Mouse (Mus musculus) embryonic facial prominence, embryonic 10.5 days (tissue): ENCODE results near the gene Hist1h4f. TPM values are rescaled to one million over a fixed set of nuclear protein-coding genes. Genes with fewer than 3 reads are reported as not detected.
A peak's percentile ranks its signal among the peaks of the same experiment; 100 is the strongest.
"Not testable (repeated sequence)": the region's sequence is repeated elsewhere in the genome, so short reads cannot be mapped to it uniquely, and the experiment has no call there.

Experiments
- DNase-seq: peaks from one replicate; pipeline ENCODE4 v3.0.0-alpha.2; 2017; ENCODE audit warnings: low spot score
- H3K27ac ChIP-seq: fragments of 300-500 bp; sonication (generic); replicated peaks from 2 replicates; pipeline ENCODE4 v1.5.1; 2016; ENCODE audit warnings: mild to moderate bottlenecking
- H3K27me3 ChIP-seq: fragments of 300-500 bp; sonication (generic); replicated peaks from 2 replicates; pipeline ENCODE4 v1.6.1; 2016; ENCODE audit warnings: low read depth, mild to moderate bottlenecking; ENCODE audit not compliant: poor library complexity, severe bottlenecking
- H3K36me3 ChIP-seq: fragments of 300-500 bp; sonication (generic); replicated peaks from 2 replicates; pipeline ENCODE4 v1.6.1; 2016; ENCODE audit warnings: mild to moderate bottlenecking, moderate library complexity
- H3K4me1 ChIP-seq: fragments of 300-500 bp; sonication (generic); 2 replicates; pipeline ENCODE4 v1.6.1; 2016
- H3K4me3 ChIP-seq: fragments of 300-500 bp; sonication (generic); 2 replicates; pipeline ENCODE4 v1.5.1; 2016; ENCODE audit warnings: mild to moderate bottlenecking, moderate library complexity
- H3K9me3 ChIP-seq: fragments of 300-500 bp; sonication (generic); 2 replicates; pipeline ENCODE4 v1.6.1; 2016; ENCODE audit warnings: mild to moderate bottlenecking
- WGBS: fragments of 180-500 bp; shearing (Covaris S2); methylation state at CpG from one replicate; pipeline ENCODE4 v1.1.7; 2016; 5-methylcytosine and 5-hydroxymethylcytosine counted together
- polyA plus RNA-seq: library from polyadenylated mRNA; unstranded; fragments of >200 nt; fragmentation: Nextera tagmentation; extraction: Ambion mirVana; gene quantifications from 2 replicates; pipeline ENCODE4 v1.2.1, GENCODE M21; 2016

Gene Hist1h4f
- polyA plus RNA-seq, 1 experiment from 2014 or later, result 1.00 TPM

DNA sequence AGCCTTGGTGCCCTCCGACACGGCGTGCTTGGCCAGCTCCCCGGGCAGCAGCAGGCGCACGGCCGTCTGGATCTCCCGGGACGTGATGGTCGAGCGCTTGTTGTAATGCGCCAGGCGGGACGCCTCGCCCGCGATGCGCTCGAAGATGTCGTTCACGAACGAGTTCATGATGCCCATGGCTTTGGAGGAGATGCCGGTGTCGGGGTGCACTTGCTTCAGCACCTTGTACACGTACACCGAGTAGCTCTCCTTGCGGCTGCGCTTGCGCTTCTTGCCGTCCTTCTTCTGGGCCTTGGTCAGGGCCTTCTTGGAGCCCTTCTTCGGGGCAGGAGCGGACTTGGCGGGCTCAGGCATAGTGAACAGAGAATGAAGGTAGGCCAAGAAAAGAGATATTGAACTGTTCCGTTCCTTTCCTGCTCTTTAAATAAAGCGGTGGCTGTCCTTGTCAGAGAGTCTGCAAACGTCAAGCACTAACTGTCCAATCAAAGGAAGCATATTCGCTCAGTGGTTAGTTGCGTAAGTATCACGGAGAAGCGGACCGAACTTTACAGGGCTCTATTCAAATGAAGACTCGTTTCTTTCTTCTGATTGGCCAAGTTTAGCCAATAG is 8.3 kb downstream of the Hist1h4f start, which contains the start of gene Hist1h2bh:
Gene Hist1h2bh, minus strand, starts transcription at position 394 of the 609 bp plus-strand sequence.
- H3K9me3 ChIP-seq, H3K27me3 ChIP-seq, H3K36me3 ChIP-seq: not testable (repeated sequence)
- peak; percentile 80 for DNase-seq
- under 1% methylated on average over 42 of the region's 42 CpGs for WGBS
- Histone ChIP-seq H3K4me1 (peaks cover 19% of the 10 kb centered on the region), H3K4me3 (peak within 1 kb of the TSS; percentile 62), H3K27ac (peak within 1 kb of the TSS; percentile 94)

GRCm38 (mm10) chr13:23542225-23542980 is 9.0 kb downstream of the Hist1h4f start:
- not testable (repeated sequence) for DNase-seq, H3K9me3 ChIP-seq, H3K27me3 ChIP-seq, H3K36me3 ChIP-seq
- H3K4me1 ChIP-seq, result peaks cover 25% of the 10 kb centered on the region
- H3K27ac ChIP-seq, result peak overlapping the region; percentile 94
- H3K4me3 ChIP-seq, result peak overlapping the region; percentile 62
- WGBS, result 7% methylated on average over 3 of the region's 3 CpGs

DNA sequence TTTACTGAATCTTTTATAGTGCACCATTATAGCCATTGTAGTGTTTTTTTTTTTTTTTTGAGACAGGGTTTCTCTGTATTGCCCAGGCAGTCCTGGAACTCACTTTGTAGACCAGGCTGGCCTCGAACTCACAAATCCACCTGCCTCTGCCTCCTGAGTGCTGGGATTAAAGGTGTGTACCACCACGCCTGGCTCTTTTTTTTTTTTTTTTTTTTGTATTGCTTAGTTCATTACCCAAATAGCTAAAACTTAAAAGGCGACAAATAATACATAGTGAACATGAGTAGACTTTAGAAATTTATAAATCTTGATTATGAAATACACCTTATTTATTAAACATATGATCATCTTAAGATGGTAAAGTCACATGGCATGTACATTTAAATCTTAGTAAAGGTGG is 10.0 kb downstream of the Hist1h4f start:
- Histone ChIP-seq H3K36me3 (no peaks in the 10 kb centered on the region), H3K27ac (no peak overlapping the region), H3K9me3 (no peaks in the 10 kb centered on the region), H3K27me3 (no peaks in the 10 kb centered on the region), H3K4me3 (peak overlapping the region; percentile 62), H3K4me1 (peaks cover 32% of the 10 kb centered on the region)
- DNase-seq, result no peak
- WGBS, result 88% methylated on average over 3 of the region's 3 CpGs

GRCm38 (mm10) chr13:23539821-23540220 is 11.6 kb downstream of the Hist1h4f start:
- not testable (repeated sequence) for DNase-seq, H3K4me3 ChIP-seq

GRCm38 (mm10) chr13:23538249-23538648 is 13.2 kb downstream of the Hist1h4f start:
- H3K4me3 ChIP-seq, result peak overlapping the region; percentile 35; the same call in 1 of the 2 replicates
- 81% methylated on average over 5 of the region's 5 CpGs for WGBS
- H3K36me3 ChIP-seq, result no peaks in the 10 kb centered on the region
- no peak for DNase-seq
- peak overlapping the region; percentile 66 for H3K27ac ChIP-seq
- no peaks in the 10 kb centered on the region for H3K27me3 ChIP-seq
- no peaks in the 10 kb centered on the region for H3K9me3 ChIP-seq
- peaks cover 31% of the 10 kb centered on the region for H3K4me1 ChIP-seq

More at GRCm38 (mm10) chr13:23539821-23540220, 11.6 kb downstream of the Hist1h4f start:
- peaks cover 29% of the 10 kb centered on the region for H3K4me1 ChIP-seq
- not testable (repeated sequence) for H3K9me3 ChIP-seq, H3K36me3 ChIP-seq, H3K27me3 ChIP-seq, H3K27ac ChIP-seq
- 67% methylated on average over 1 of the region's 1 CpGs for WGBS

DNA sequence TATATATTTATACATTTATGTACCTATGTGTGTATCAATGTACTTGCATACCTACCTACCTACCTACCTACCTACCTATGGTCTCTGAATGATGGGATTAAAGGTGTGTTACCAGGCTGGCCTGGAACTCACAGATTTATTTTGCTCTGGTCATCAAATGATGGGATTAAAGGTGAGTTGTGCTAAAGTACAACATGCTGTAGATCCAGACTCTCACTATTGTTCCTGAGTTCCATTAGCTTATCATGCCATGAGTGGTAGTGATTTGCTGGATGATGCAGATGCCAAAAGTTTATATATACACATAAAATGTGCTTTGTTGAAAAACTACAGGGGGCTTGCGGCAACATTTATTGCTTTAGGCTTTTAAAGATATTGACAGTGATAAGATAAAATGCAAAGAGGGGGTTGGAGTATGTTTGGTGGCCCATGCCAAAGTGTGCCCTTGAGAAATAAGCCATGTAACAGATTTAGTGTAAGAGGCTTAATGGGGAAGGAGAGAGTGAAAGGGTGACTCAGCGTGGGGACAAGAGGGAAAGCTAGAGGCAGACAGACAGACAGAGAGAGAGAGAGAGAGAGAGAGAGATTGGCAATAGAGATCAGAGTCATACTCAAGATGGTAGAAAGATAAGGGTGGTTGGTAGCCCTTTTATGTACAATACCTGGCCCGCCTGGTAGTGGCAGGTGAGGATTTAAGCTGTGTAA is 14.3 kb downstream of the Hist1h4f start:
- Histone ChIP-seq H3K4me3 (peak overlapping the region; percentile 60), H3K27ac (peak overlapping the region; percentile 94), H3K27me3 (no peaks in the 10 kb centered on the region), H3K4me1 (peaks cover 38% of the 10 kb centered on the region), H3K9me3 (no peaks in the 10 kb centered on the region), H3K36me3 (no peaks in the 10 kb centered on the region)
- WGBS, result 81% methylated on average over 3 of the region's 3 CpGs
- DNase-seq, result no peak

- no peaks in the 10 kb centered on the region for H3K36me3 ChIP-seq
- peak overlapping the region; percentile 94 for H3K27ac ChIP-seq
- no peak for DNase-seq
- WGBS, result 24% methylated on average over 7 of the region's 7 CpGs
- H3K4me3 ChIP-seq, result peak overlapping the region; percentile 60
- H3K27me3 ChIP-seq, result no peaks in the 10 kb centered on the region
- H3K9me3 ChIP-seq, result no peaks in the 10 kb centered on the region
- peaks cover 35% of the 10 kb centered on the region for H3K4me1 ChIP-seq
Observed at GRCm38 (mm10) chr13:23536076-23536822, 15.2 kb downstream of the Hist1h4f start.

DNA sequence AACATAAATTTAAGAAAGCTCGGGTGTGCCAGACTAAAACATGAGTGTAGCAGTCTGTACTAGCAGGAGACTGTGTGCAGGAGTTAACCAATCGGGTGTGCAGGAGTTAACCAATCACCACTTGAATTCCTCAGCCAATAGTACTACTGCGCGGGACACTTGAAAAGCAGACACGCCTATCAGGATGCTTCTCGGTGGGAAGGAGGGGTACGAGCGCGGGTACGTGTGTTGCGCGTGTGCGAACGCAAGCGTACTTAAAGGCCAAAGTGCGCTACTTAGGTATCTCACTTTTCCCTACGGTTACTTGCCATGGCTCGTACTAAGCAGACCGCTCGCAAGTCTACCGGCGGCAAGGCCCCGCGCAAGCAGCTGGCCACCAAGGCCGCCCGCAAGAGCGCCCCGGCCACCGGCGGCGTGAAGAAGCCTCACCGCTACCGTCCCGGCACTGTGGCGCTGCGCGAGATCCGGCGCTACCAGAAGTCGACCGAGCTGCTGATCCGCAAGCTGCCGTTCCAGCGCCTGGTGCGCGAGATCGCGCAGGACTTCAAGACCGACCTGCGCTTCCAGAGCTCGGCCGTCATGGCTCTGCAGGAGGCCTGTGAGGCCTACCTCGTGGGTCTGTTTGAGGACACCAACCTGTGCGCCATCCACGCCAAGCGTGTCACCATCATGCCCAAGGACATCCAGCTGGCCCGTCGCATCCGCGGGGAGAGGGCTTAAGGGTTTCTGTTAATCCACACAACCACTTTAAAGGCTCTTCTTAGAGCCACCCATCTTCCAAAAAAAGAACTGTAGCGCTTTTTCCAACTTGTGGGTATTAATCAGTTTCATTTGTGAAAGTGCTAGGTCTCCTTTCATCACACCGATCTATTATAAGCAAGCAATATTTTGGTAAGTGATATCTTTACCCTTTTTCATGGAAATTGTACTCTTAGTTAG is 16.0 kb downstream of the Hist1h4f start, which contains the start of gene Hist1h3g:
Gene Hist1h3g, plus strand, starts transcription at position 286 of the 939 bp plus-strand sequence.
- WGBS, result under 1% methylated on average over 53 of the region's 62 CpGs

GRCm38 (mm10) chr13:23534368-23535131 is 16.9 kb downstream of the Hist1h4f start:
- Histone ChIP-seq H3K27ac (peak overlapping the region; percentile 94), H3K4me3 (peak overlapping the region; percentile 60), H3K4me1 (peaks cover 36% of the 10 kb centered on the region), H3K9me3 (no peaks in the 10 kb centered on the region), H3K27me3 (no peaks in the 10 kb centered on the region), H3K36me3 (no peaks in the 10 kb centered on the region)
- WGBS, result under 1% methylated on average over 15 of the region's 15 CpGs
- DNase-seq, result peak; percentile 59

More for the DNA sequence above, 16.0 kb downstream of the Hist1h4f start, which contains the start of gene Hist1h3g:
- peak; percentile 92 for DNase-seq
- H3K9me3 ChIP-seq, H3K36me3 ChIP-seq, H3K27me3 ChIP-seq: not testable (repeated sequence)
- Histone ChIP-seq H3K4me3 (peak within 1 kb of the TSS; percentile 60), H3K4me1 (peaks cover 35% of the 10 kb centered on the region), H3K27ac (peak within 1 kb of the TSS; percentile 94)

DNA sequence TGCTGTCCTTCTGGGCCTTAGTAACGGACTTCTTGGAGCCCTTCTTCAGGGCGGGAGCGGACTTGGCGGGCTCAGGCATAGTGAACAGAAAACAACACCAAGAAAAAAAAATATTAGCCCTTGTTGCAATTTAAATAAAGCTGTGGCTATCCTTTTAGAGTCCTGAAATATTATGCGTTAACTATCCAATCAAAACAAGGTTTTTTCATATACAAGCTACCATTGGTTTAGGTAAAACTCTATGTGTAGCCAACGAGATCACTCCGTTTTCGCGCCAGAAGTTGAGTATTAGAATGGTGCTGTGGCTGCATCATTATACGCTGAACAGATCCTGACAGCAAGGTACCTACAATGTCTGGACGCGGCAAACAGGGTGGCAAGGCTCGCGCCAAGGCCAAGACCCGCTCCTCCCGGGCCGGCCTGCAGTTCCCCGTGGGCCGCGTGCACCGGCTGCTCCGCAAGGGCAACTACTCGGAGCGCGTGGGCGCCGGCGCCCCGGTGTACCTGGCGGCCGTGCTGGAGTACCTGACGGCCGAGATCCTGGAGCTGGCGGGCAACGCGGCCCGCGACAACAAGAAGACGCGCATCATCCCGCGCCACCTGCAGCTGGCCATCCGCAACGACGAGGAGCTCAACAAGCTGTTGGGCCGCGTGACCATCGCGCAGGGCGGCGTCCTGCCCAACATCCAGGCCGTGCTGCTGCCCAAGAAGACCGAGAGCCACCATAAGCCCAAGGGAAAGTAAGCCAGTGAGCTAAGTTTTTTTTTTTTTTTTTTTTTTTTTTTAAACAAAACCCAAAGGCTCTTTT is 17.7 kb downstream of the Hist1h4f start, which contains the start of gene Hist1h2af:
Gene Hist1h2af, plus strand, starts transcription at position 347 of the 808 bp plus-strand sequence.
- H3K36me3 ChIP-seq, H3K27me3 ChIP-seq, H3K9me3 ChIP-seq: not testable (repeated sequence)
- Histone ChIP-seq H3K4me1 (peaks cover 43% of the 10 kb centered on the region), H3K27ac (peak within 1 kb of the TSS; percentile 94), H3K4me3 (peak within 1 kb of the TSS; percentile 60)
- peak; percentile 84 for DNase-seq
- WGBS, result under 1% methylated on average over 33 of the region's 53 CpGs
